Mouse (Mus musculus) heart, adult 2 months (tissue): Measurements from ENCODE around the gene Chd8. TPM values are rescaled to one million over a fixed set of nuclear protein-coding genes. Genes with fewer than 3 reads are reported as not detected.
"Not testable (repeated sequence)": the region's sequence is repeated elsewhere in the genome, so short reads cannot be mapped to it uniquely, and the experiment has no call there.

Source experiments
- DNase-seq, 2 experiments: peaks; one replicate each; pipeline ENCODE4 v3.0.0; 2021
- H3K27ac ChIP-seq: fragments of 200-600 bp; 2 replicates; pipeline ENCODE4 v1.8.1; 2022
- H3K27me3 ChIP-seq: fragments of 200-500 bp; 2 replicates; pipeline ENCODE4 v1.6.1; 2012; ENCODE audit warnings: mild to moderate bottlenecking, low read length, inconsistent platforms, mixed read lengths; ENCODE audit not compliant: control insufficient read depth, insufficient read depth
- H3K36me3 ChIP-seq: fragments of 200-500 bp; 2 replicates; pipeline ENCODE4 v1.6.1; 2012; ENCODE audit warnings: low read length, inconsistent platforms; ENCODE audit not compliant: control insufficient read depth, insufficient read depth
- H3K4me1 ChIP-seq: fragments of 200-500 bp; 2 replicates; pipeline ENCODE4 v1.6.1; 2011; ENCODE audit warnings: low read length; ENCODE audit not compliant: control insufficient read depth, insufficient read depth
- H3K4me3 ChIP-seq: fragments of 200-600 bp; 2 replicates; pipeline ENCODE4 v1.8.1; 2022
- H3K79me2 ChIP-seq: fragments of 200-500 bp; replicated peaks from 2 replicates; pipeline ENCODE4 v1.6.1; 2012; ENCODE audit warnings: mild to moderate bottlenecking, inconsistent platforms, low read length, moderate library complexity, mixed read lengths; ENCODE audit not compliant: control insufficient read depth, insufficient read depth
- H3K9ac ChIP-seq: fragments of 200-500 bp; 2 replicates; pipeline ENCODE4 v1.6.1; 2012; ENCODE audit warnings: low read depth, mild to moderate bottlenecking, control low read depth, inconsistent platforms, low read length, mixed read lengths
- CTCF ChIP-seq: fragments of 200-600 bp; IDR thresholded peaks from 2 replicates; pipeline ENCODE4 v1.8.1; 2022; ENCODE audit warnings: antibody characterized with exemption, mild to moderate bottlenecking, moderate library complexity
- EP300 ChIP-seq: fragments of 200-500 bp; IDR thresholded peaks from 2 replicates; pipeline ENCODE4 v1.6.1; 2011; ENCODE audit warnings: low read depth, low read length, control low read depth; ENCODE audit not compliant: insufficient read depth
- POLR2A ChIP-seq: fragments of 200-500 bp; IDR thresholded peaks from 2 replicates; pipeline ENCODE4 v1.6.1; 2011; ENCODE audit warnings: mild to moderate bottlenecking, low read depth, low read length, control low read depth; ENCODE audit not compliant: insufficient read depth
- WGBS: fragments of 180-500 bp; shearing (Covaris S2); methylation state at CpG from one replicate; pipeline ENCODE4 v1.1.7; 2018; 5-methylcytosine and 5-hydroxymethylcytosine counted together
- intact Hi-C: fragments of 180-260 bp; cut with DNase I; formaldehyde crosslinking; loops from one replicate; pipeline ENCODE4 v1.15.1; 2025
- long read RNA-seq: library from polyadenylated mRNA; stranded (forward); transcript quantifications from one replicate; pipeline ENCODE4 v2.0.0, GENCODE M21; 2021
- polyA plus RNA-seq: library from polyadenylated mRNA; depleted of rRNA; stranded (reverse); fragments of >200 nt; gene quantifications from 2 replicates; pipeline ENCODE4 v1.2.3, GENCODE M21; 2012; rRNA removed
- total RNA-seq, 2 experiments: library from RNA; stranded (reverse); gene quantifications; 2 replicates each; pipeline ENCODE4 v1.2.3; 2021

Chd8 gene
- total RNA-seq = 10 to 100 TPM; 36.7 to 45.2 TPM
- polyA plus RNA-seq = 14.3 and 21.0 TPM in 2 replicates
- long read RNA-seq, partial matches to known transcripts = 3 of 4 reads
- long read RNA-seq, other reads (novel, unspliced or antisense) = 1 of 4 reads

DNA sequence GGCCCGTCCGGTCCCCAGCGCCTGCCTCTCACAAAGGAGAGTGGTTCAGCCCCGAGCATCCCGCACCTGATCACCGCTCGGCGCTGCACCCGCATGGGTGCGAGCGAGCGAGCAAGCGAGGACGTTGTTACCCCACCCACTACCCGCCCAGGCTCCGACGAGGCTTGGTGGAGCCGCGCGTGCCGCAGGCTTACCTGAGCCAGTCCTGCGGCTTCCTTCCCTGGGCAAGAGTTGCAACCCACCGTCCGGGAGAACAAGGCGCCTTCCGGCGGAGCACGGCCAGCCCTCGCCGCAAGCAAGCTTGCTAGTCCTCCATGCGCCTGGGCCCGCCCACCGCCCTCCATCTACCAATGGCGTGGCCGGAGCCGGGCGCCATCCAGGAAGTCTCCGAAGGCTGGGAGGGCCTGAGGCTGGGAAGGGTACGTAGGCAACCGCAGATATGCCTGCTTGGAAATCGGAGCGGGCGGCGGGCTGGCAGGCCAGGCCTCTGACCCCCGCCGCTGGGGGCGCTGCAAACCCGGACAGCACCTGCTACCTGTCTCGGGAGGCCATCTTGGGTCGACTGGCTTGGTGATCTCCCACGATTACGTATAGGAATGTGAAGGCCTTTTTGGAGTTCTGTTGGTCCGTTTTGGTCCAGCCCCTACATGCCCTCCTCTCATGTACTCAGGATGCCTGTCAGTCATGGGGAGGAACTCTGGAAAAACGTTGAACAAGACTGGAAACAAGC, at the start of gene Chd8:
TSS of gene Chd8 (minus strand) at position 297 of the 730 bp plus-strand sequence.
- Histone ChIP-seq H3K79me2 (no peaks in the 10 kb centered on the region; the same call in 1 of the 2 replicates), H3K4me1 (peaks cover 4% of the 10 kb centered on the region), H3K9ac (peak within 1 kb of the TSS; percentile 85), H3K4me3 (peak within 1 kb of the TSS; percentile 92), H3K36me3 (peaks cover 6% of the 10 kb centered on the region), H3K27ac (peak within 1 kb of the TSS; percentile 86), H3K27me3 (no peaks in the 10 kb centered on the region)
- TF ChIP-seq CTCF (no peak; the same call in 1 of the 2 replicates), EP300 (0 out of 2 replicates have a peak, but pooled peaks have one; percentile 57), POLR2A (peak; percentile 86)
- DNase-seq = peak; percentile 97 to 99
- under 1% methylated on average over 54 of the region's 54 CpGs for WGBS
- intact Hi-C loops = loop anchor here (1.0 to 5.0 kb wide), 3 partner anchors 13 to 60 kb away; partner anchors contain the start of genes Rab2b, Supt16 and Tox4

DNA sequence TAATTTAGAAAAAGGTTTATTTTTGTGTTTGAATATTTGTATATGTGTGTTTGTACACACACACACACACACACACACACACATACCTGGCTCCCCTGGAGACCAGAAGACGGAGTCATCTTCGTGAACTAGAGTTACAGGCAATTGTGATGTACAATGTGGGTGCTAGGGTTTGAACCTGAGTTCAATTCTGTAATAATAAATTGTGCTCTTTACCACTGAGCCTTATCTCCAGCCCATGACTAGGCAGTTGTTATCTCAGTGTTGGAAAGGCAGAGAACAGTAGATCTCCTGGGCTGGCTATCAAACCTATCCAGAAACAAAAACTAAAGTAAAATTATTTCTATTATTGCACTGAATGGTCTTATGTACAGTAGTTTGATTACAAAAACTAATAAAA, 48.5 kb upstream of the Chd8 start:
- Histone ChIP-seq H3K27ac (no peak overlapping the region), H3K4me3 (no peak overlapping the region), H3K27me3 (no peaks in the 10 kb centered on the region), H3K4me1 (peaks cover 2% of the 10 kb centered on the region), H3K36me3 (peaks cover 4% of the 10 kb centered on the region), H3K9ac (no peak overlapping the region), H3K79me2 (no peaks in the 10 kb centered on the region)
- intact Hi-C loops = loop anchor here (5.0 kb wide), 1 partner anchor 64 kb away; no protein-coding TSS in a partner anchor
- 100% methylated on average over 2 of the region's 2 CpGs for WGBS
- no peak for DNase-seq
- no peak for TF ChIP-seq EP300
- TF ChIP-seq POLR2A = no peak
- TF ChIP-seq CTCF = no peak

DNA sequence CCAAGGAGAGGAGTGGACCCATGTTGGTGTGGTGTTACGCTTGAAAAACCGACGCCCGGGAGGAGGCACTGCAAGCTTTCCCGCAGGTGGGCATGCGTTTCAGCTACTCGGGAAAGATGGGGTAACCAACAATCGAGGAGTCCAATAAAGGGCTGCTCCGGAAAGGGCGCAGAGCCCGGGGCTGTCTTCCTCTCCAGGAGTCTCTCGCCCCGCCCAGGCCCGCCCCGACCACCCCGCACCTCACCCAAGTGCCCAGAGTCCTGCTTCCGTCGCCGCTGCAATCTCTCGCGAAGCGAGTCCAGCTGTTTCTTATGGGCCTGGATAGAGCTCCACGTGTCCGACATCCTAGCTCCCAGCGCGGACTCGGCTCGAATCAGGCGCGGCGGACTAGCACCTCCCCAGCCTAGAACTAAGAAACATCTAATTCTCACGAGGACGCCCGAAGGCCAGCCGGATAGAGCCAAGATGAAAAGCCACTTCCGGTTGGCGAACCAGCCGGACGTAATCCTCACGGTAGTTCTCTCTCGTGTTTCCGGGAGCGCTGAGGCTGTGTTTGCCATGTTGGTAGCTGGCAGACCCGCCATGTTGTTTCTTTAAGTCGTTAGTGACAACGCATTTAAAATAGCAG, 47.2 kb upstream of the Chd8 start, which contains the start of gene Mettl3:
TSS of gene Mettl3 (minus strand) at position 485 of the 628 bp plus-strand sequence.
- peak within 1 kb of the TSS; percentile 88 for H3K9ac ChIP-seq
- peak within 1 kb of the TSS; percentile 89 for H3K4me3 ChIP-seq
- H3K27me3 ChIP-seq = no peaks in the 10 kb centered on the region
- peaks cover 2% of the 10 kb centered on the region for H3K4me1 ChIP-seq
- intact Hi-C loops = loop anchor here (1.0 to 5.0 kb wide), 4 partner anchors 25 to 420 kb away; partner anchors contain the start of genes Mettl17, Rab2b, Supt16 and Tox4
- peak; percentile 73 for TF ChIP-seq EP300
- TF ChIP-seq CTCF = no peak
- peak; percentile 64 for TF ChIP-seq POLR2A
- H3K27ac ChIP-seq = peak within 1 kb of the TSS; percentile 83
- WGBS = under 1% methylated on average over 46 of the region's 46 CpGs
- H3K36me3 ChIP-seq = peaks cover 4% of the 10 kb centered on the region; the same call in 1 of the 2 replicates
- peak; percentile 90 to 92 for DNase-seq
- no peaks in the 10 kb centered on the region for H3K79me2 ChIP-seq

DNA sequence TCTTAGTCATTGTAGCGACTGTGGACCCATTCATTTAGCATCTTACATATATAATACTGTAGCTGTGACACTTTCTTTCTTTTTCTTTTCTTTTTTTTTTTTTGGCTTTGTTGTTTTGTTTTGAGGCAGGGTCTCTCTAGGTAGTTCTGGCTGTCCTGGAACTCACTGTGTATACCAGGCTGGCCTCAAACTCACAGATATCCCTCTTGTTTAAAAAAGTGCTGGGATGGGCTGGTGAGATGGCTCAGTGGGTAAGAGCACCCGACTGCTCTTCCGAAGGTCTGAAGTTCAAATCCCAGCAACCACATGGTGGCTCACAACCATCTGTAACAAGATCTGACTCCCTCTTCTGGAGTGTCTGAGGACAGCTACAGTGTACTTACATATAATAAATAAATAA, 45.9 kb upstream of the Chd8 start:
- 90% methylated on average over 3 of the region's 3 CpGs for WGBS
- H3K27me3 ChIP-seq = not testable (repeated sequence)

DNA sequence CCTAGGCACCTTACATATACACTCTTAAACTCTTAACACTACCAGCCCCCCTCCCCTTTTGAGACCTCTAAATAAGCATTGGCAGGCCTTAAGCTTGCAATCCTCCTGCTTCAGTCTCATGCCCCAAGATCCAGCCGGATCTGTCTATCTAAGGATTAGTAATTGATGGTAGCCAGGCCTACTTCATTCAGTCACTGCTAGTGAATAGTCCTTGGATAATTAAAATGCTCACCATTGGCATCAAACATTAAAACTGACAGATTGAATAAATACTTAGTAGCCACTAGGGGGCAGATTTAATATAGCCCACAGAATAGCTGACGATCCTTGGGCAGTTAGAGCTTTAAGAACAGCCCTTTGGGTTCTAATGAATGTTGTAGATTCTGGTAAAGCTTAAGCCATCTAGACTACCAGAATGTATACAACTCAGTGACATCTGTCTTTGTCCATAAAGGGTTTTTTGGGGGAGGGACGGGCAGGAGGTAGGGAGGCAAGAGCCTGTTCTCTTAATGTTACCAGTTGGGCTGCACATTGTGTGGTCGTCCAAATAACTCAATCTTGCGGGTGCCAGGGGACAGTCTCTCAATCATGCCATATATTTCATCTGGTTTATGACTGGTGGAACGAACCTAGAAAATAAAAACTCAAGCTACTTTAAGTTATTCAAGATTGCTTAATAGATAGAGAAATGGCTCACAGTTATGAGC, 38.1 kb upstream of the Chd8 start:
- intact Hi-C loops = loop anchor here (2.0 kb wide), 1 partner anchor 43 kb away; no protein-coding TSS in a partner anchor

More for the DNA sequence above, 45.9 kb upstream of the Chd8 start:
- H3K4me1 ChIP-seq, DNase-seq, H3K79me2 ChIP-seq, H3K4me3 ChIP-seq, H3K9ac ChIP-seq, H3K27ac ChIP-seq, H3K36me3 ChIP-seq: not testable (repeated sequence)
- intact Hi-C loops = loop anchor here (5.0 kb wide), 1 partner anchor 106 kb away; the partner anchor contains the start of gene Supt16

More for the DNA sequence above, 38.1 kb upstream of the Chd8 start:
- no peaks in the 10 kb centered on the region for H3K79me2 ChIP-seq
- no peaks in the 10 kb centered on the region; the same call in 1 of the 2 replicates for H3K36me3 ChIP-seq
- no peak overlapping the region for H3K4me3 ChIP-seq
- DNase-seq = no peak
- H3K9ac ChIP-seq = no peak overlapping the region
- no peak for TF ChIP-seq EP300
- TF ChIP-seq CTCF = peak; percentile 82
- TF ChIP-seq POLR2A = no peak
- H3K4me1 ChIP-seq = no peaks in the 10 kb centered on the region
- WGBS = 68% methylated on average over 6 of the region's 6 CpGs
- H3K27me3 ChIP-seq = no peaks in the 10 kb centered on the region
- H3K27ac ChIP-seq = no peak overlapping the region
